Mouse (Mus musculus): Measurements from ENCODE around the gene Rprd2.
"Not testable (repeated sequence)": the region's sequence is repeated elsewhere in the genome, so short reads cannot be mapped to it uniquely, and the experiment has no call there.

- TF ChIP-seq SIN3A (IDR thresholded peaks at IDR 0.05; ENCODE audit: low read length); USF2 (conservative IDR thresholded peaks at IDR 0.05; ENCODE audit: low read depth, low read length); CTCF (conservative IDR thresholded peaks at IDR 0.05 in 1 of 2, IDR thresholded peaks at IDR 0.05 in 1 of 2; ENCODE audit: low read depth in 2 of 2, low read length in 2 of 2); GABPA (IDR thresholded peaks at IDR 0.05; ENCODE audit: insufficient replicate concordance, low read depth, low read length); MAFK (IDR thresholded peaks at IDR 0.05; ENCODE audit: insufficient replicate concordance, low read length); ZC3H11A (IDR thresholded peaks at IDR 0.05; ENCODE audit: low read depth, low read length): not testable (repeated sequence)
These were observed 38.4 kb upstream of the Rprd2 start for GRCm38 (mm10) chr3:95857050-95857449.

Measured in CH12.LX (cell line).